Mouse (Mus musculus) brain, embryonic 14.5 days (tissue): Measurements from ENCODE around the gene Syt5. TPM values are rescaled to one million over a fixed set of nuclear protein-coding genes. Genes with fewer than 3 reads are reported as not detected.

Experiments used
- DNase-seq: peaks from one replicate; pipeline ENCODE4 v3.0.0-alpha.2; 2011; ENCODE audit warnings: low read depth
- CTCF ChIP-seq: fragments of 200-500 bp; IDR thresholded peaks from 2 replicates; pipeline ENCODE4 v1.5.1; 2012; ENCODE audit warnings: inconsistent platforms, mild to moderate bottlenecking, moderate library complexity, borderline replicate concordance; ENCODE audit not compliant: insufficient read depth, insufficient read length; ENCODE audit errors: extremely low read depth
- POLR2A ChIP-seq: fragments of 200-500 bp; IDR thresholded peaks from 2 replicates; pipeline ENCODE4 v1.6.1; 2012; ENCODE audit warnings: mild to moderate bottlenecking, inconsistent platforms, borderline replicate concordance; ENCODE audit not compliant: poor library complexity, insufficient read depth, insufficient read length, severe bottlenecking; ENCODE audit errors: extremely low read depth
- polyA plus RNA-seq: library from polyadenylated mRNA; depleted of rRNA; stranded (reverse); fragments of >200 nt; gene quantifications from 2 replicates; pipeline ENCODE4 v1.2.3, GENCODE M21; 2012

Gene Syt5
- polyA plus RNA-seq, 1 experiment, result 103 TPM

DNA sequence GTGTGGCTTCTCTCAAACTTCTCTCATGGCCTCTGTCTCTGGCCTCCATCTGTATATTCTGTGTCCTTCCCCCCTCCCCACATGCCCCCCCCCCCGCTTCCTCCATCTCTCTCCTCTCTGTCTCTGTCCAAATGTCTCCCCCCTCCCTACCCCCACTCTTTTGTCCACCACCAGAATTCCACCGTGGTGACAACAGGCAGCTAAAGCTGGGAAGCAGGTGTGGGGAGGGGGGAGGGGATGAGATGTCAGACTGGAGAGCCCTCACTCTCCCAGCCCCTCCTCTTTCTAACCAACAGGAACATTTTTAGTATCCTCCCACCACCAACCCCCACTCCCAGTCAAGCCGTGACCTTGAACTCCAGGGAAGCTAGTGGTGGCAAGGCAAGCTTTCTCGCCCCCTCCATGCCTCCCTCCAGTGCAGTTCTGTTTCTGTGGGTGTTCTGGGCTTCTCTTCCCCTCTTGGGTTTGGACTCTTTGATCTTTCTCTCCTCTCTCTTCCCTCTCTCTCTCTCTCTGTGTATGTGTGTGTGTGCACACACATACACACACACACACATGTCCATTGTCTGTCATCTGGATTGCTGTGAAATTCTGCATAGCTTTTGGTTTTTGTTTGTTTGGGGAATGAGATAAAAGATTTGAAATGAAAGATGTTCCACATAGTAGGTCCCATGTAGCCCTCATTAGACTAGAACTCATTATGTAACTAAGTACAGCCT lies 30.9 kb downstream of the Syt5 start, which contains the start of gene Tnnt1:
TSS of gene Tnnt1 (minus strand) at position 51 of the 719 bp plus-strand sequence.
- TF ChIP-seq CTCF (no peak), POLR2A (no peak)

DNA sequence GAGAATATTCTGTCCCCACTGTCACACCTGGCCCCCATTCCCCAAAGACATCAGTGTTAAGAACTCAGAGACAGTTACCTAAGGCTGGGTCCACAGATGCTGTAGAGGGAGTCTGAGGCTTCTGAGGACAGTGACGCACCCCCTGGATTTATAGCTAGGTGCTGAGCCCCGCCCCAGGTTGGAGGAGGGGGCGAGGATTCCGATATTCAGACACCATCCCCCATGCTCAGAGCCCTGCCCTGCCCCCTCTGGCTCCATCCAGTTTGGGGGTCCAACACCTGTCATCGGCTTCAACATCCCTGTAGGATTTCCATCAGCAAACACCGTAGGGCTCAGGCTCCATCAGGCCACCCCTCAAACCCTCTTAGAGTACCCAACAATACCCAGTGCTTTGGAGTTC lies 31.5 kb downstream of the Syt5 start:
- DNase-seq, result no peak
- TF ChIP-seq POLR2A, result no peak
- no peak for TF ChIP-seq CTCF

More for the DNA sequence above, 30.9 kb downstream of the Syt5 start, which contains the start of gene Tnnt1:
- DNase-seq, result peak; percentile 32

DNA sequence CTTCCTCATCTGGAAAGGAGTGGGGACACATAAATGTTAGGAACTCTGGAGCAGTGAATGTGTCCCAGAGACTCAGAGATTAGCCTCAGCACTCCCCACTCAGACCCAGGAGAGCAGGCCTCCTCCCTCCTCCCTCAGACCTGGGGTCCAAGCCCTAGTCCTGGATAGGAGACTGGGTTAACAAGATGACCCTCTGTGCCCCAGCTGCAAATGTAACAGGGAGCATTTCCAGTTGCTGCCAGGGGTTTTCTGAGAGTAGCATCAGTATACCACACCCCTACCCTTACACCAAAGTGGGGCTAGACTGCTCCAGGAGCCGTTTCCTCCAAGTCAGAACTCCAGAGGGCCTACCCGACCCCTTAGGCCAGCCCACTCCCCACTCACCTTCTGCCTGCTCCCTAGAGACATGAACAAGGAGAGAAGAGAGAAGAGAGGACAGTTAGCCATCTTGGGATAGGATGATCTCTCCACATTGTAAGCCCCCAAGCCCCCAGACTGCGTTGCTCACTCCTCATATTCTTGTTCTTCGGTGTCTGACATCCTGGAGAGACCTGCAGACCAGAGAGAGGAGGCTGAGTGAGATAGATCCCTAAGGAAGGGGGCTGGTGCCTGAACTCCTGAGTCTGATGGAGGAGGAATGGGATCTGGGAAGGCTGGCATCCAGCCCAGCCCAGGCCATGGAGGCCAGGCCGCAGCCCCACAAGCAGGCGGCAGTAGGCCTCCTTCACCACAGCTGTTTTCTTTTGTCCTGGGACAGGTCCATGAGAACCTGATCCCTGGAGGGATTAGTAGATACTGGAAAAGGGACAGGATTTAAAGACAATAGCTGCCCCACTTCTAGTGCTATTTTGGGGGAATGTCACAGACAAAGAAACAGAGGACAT lies 33.3 kb downstream of the Syt5 start:
- peak; percentile 32 for DNase-seq
- no peak for TF ChIP-seq POLR2A
- no peak for TF ChIP-seq CTCF

DNA sequence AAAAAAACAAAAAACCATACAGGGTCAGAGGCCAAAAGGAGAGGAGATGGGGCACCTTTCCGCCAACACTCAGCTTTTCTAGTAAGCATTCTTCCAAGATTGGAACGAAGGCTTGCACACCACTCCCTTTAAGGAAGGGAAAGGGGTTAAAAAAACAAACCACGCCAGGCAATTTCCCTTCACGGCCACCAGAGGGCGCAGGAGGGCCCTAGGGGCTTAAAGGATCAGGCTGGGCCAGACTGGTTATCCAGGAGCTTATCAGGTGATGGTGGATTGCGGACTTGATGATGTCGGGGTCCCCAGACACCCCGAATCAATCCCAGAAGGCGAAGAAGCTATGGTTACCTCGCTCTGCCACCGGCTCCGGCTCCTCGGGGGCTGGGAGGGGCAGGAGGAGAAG lies 34.1 kb downstream of the Syt5 start:
- DNase-seq, result peak; percentile 35

DNA sequence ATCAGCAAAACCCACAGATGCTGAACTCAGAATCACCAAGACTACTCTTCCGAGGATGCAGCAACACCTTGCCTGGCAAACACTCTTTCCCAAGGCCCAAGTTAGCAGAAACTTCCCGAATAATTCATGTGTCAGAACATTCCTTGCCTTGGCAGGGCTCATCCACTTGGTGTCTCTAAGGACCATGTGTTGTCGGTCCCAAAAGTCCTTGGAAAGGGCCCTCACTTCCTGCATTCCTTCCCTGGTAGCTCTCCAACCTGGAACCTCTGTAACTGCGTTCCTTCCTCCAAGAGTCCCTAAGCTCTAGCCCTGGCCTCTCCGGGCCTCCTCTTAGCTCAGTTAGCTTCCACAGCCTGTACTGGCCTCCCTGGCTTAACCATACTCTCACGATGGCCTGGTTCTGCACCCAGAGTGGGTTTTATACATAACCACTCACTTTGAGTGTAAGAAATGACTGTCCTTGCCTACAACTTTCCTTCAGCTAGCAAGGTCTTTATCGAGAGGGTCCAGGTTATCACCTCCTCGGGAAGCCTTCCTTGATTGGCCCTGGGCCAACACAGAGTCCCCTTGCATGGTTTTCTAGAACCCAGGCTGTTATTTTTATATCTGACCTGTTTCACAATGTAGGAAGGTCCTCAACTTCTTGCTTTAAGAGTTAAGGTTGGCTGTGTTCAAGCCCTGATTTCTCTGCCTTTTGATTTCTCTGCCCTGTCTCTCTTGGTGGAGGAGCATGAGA lies 35.7 kb downstream of the Syt5 start:
- DNase-seq, result no peak
- TF ChIP-seq CTCF (no peak), POLR2A (no peak)

More for the DNA sequence above, 34.1 kb downstream of the Syt5 start:
- peak; percentile 83 for TF ChIP-seq CTCF
- TF ChIP-seq POLR2A, result no peak

DNA sequence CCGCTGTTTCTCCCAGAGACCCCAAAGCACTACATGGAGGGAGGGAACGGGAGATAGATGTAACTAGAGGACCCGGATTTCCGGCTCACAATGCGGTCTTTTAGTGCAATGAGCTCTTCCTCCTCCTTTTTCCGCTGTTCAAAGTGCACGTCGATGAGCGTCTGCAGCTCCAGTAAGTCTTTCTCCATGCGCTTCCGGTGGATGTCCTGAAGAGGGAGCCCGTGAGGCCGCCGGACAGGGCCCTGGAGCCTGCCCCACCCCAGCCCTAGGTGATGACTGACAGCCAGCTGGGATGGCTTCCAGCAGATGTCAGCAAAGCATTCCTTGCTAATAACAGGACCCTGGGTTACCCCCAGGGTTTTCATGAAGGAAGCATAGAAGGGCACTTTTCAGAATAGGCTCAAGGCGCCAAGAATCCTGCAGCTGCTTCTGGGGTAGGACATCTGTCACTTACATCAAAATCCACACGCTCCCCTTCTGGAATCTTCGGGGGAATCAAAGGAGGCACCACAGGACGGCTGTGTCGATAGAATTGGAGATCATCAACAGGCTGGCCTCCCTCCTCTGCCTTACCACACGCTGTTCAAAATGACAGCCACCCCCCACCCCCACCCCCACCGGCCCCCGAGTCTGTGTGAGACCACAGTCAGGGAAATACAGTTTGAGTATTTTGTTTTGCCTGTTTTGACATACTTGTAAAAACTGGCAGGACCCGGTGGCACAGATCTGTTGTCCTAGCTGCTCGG lies 37.3 kb downstream of the Syt5 start:
- peak; percentile 88 for DNase-seq
- no peak for TF ChIP-seq POLR2A
- TF ChIP-seq CTCF, result peak; percentile 83

DNA sequence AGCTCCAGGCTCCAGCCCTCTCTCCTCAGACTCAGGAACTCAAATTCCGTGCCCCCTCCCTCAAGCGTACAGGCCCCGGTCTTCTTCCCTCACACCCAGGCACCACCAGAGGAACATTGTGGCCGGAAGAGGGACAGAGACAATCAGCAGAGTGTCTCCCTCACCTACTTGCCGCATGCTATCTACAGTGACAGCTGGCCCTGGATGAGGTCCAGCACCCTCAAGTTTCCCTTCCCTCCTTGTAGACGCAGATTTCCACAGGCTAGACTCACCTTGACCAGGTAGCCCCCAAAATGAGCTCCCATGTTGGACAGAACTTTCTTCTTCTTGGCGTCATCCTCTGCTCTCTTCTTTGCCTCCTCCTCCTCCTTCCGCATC lies 38.6 kb downstream of the Syt5 start:
- DNase-seq, result no peak

DNA sequence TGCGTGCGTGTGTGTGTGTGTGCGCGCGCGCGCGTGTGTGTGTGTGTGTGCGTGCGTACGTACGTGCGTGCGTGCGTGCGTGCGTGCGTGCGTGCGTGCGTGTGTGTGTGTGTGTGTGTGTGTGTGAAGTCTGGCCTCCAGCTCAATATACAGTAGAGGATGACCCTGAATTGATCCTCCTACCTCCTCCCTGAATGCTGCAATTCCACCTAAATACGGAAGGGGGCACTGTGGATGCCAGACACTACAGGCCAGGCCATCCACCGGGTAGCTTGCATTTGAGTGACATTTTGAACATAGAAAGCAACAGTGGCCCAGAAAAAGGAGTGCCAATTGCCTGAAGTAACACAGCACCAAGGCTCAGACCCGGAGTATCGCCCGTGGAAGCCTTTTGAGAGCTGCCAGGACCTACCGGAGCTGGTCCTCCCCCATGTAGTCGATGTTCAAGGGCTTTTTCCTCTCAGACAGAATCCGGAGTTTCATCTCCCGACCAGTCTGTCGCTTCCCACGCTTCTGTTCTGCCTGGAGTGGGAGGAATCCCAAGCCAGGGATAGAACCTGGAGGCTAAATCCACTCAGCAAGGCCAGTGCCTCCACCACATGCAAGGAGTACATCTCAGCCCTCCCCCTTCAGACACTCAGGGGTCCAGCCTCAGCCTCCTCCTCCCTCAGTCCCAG lies 39.1 kb downstream of the Syt5 start:
- no peak for DNase-seq
- TF ChIP-seq POLR2A (no peak), CTCF (peak; percentile 41; the same call in 1 of the 2 replicates)

More for the DNA sequence above, 38.6 kb downstream of the Syt5 start:
- TF ChIP-seq CTCF, result no peak

DNA sequence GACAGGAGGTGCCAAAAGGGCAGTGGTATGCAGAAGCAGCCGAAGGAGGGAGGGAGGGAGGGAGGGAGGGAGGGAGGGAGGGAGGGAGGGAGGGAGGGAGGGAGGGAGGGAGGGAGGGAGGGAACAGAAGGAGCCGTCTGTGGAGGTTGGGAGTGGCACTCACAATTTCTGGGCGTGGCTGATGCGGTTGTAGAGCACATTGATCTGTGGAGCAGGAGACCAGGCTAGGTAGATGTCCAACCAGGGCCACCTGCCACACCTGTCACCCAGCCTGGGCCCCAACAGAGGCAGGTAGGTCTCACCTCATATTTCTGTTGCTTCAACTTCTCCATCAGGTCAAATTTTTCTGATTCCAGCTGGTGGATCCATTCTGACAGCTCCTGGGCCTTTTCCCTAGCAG lies 40.1 kb downstream of the Syt5 start:
- no peak for TF ChIP-seq CTCF
- no peak for TF ChIP-seq POLR2A
- no peak for DNase-seq
